Comparison of ENCODE assay signal across 28 mouse cellular contexts in genomic region chr11:24132853-24133252, GRCm38 (mm10). TPM values are rescaled to one million over a fixed set of nuclear protein-coding genes. Genes with fewer than 3 reads are reported as not detected.
"Had no signal": no experiment of that assay in that cellular context is flagged by ENCODE, and none has a peak within 500 bp of the region (broad histone marks: within the 10 kb centered on the region; RNA-seq: fewer than 3 reads in every experiment).

No protein-coding gene starts in this region.

- H3K4me3 ChIP-seq: gastrocnemius, adult 2 months; heart, embryonic 10.5 days; heart, embryonic 12.5 days; hindbrain, embryonic 10.5 days; hindbrain, embryonic 12.5 days; intestine, embryonic 15.5 days; limb, embryonic 13.5 days; limb, embryonic 15.5 days had no signal

- ATAC-seq: inflammation-experienced regulatory T-cells, adult 6 months; intestine, embryonic 15.5 days; intestine, postnatal 0 days had no signal

- DNase-seq: gastrocnemius, adult 2 months; gastrocnemius, postnatal 10 days; gastrocnemius, postnatal 25 days; heart, adult 18-20 months; heart, postnatal 10 days; heart, postnatal 4 days; kidney, adult 8-10 months; kidney, postnatal 14 days; kidney, postnatal 36 days; layer of hippocampus, adult 9-11 months; layer of hippocampus, postnatal 36 days; left cerebral cortex, postnatal 4 days had no signal

- H3K9ac ChIP-seq: heart, embryonic 12.5 days; hindbrain, embryonic 12.5 days; hindbrain, embryonic 14.5 days; intestine, embryonic 15.5 days; limb, embryonic 13.5 days; limb, embryonic 15.5 days had no signal

- H3K4me2 ChIP-seq: heart, embryonic 12.5 days; hindbrain, embryonic 12.5 days; hindbrain, embryonic 14.5 days; intestine, embryonic 15.5 days; limb, embryonic 13.5 days; limb, embryonic 15.5 days had no signal

- H3K9me3 ChIP-seq: heart, embryonic 10.5 days; heart, embryonic 12.5 days; hindbrain, embryonic 10.5 days; hindbrain, embryonic 12.5 days; intestine, embryonic 15.5 days; limb, embryonic 13.5 days; limb, embryonic 15.5 days had no signal

- H3K27me3 ChIP-seq: heart, embryonic 12.5 days; hindbrain, embryonic 12.5 days; intestine, embryonic 15.5 days; limb, embryonic 13.5 days; limb, embryonic 15.5 days had no signal

- H3K36me3 ChIP-seq: heart, embryonic 10.5 days; heart, embryonic 12.5 days; intestine, embryonic 15.5 days; limb, embryonic 15.5 days had no signal

- H3K27ac ChIP-seq: gastrocnemius, adult 2 months; hindbrain, embryonic 10.5 days; hindbrain, embryonic 14.5 days; intestine, embryonic 15.5 days; kidney, postnatal 0 days; limb, embryonic 13.5 days; limb, embryonic 15.5 days had no signal

RNA-seq across cellular contexts. Expression of gene A830031A19Rik, which starts 58.0 kb away (rescaled TPM):
- polyA plus RNA-seq: heart, embryonic 10.5 days; heart, embryonic 12.5 days; heart, embryonic 14.5 days; heart, embryonic 16.5 days; hindbrain, embryonic 10.5 days; hindbrain, embryonic 12.5 days; hindbrain, embryonic 14.5 days; inflammation-experienced regulatory T-cells, adult 6 months; intestine, embryonic 15.5 days; intestine, postnatal 0 days; kidney, embryonic 14.5 days; kidney, postnatal 0 days; large intestine, adult 2 months; limb, embryonic 11.5 days; limb, embryonic 13.5 days had no signal
